Mouse (Mus musculus): ENCODE measurements around the gene Olfr549. TPM values are rescaled to one million over a fixed set of nuclear protein-coding genes. Genes with fewer than 3 reads are reported as not detected.

Olfr549 gene
- polyA plus RNA-seq, 1 experiment: not detected

DNA sequence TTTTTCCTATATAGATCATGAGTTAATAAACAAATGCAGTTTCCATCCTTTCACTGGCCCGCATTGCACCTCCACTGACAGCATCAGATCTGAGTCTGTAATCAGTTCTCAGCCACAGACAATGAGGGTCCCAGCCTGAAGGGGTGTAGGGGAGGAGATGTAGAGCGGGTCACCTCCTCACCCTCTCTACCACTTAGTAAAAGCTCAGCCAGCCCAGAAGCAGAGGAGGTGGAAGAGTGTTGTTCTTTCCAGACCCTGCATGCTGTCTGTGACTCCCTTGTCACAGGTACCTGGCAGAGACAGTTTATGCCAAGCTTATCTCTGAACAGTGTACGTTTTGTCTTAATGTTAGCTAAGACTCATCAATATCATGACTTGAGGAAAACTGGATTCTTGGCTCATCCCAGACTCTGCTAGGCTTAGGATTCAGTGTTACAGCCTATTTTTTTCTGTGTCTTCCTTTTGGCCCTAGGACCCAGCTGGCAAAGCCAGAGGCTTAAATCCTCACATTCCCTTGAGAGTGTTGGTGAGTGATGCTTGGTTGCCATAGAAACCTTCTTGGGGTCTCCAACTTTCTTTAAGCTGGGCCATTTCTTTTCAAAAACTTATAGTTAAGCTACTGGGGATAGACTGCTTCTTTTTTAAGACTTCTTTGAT, 23.6 kb downstream of the Olfr549 start:
- TF ChIP-seq POLR2A (IDR thresholded peaks at IDR 0.05; ENCODE audit: borderline replicate concordance, low read depth, low read length) (no peak), CTCF (IDR thresholded peaks at IDR 0.05; ENCODE audit: low read depth, low read length) (no peak)
- H3K4me3 ChIP-seq (ENCODE audit: insufficient read depth, low read length): no peak overlapping the region
- peaks cover 15% of the 10 kb centered on the region for H3K4me1 ChIP-seq (ENCODE audit: control insufficient read depth, insufficient read depth, low read length)
- H3K27ac ChIP-seq (ENCODE audit: insufficient read depth, low read depth, low read length): no peak overlapping the region

DNA sequence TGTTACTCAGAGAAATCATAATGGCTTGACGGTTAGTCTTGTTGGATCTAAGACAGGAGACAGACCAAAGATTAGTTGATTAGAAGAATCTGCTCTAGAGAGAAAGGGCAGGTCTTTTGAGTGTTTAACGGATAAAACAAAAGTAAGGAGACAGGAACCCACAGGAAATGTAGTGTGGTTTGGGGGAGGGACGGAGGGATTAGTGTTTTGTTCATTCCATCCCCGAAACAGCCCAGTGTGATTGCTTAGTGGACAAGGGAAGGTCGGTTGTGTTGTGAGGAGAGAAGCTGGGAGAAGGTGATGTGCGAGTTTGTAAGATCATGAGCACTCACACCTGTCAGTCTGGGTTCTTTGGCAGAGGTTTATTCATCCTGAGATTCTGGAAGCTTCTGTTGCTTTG, 26.3 kb downstream of the Olfr549 start:
- TF ChIP-seq CTCF (IDR thresholded peaks at IDR 0.05; ENCODE audit: low read depth, low read length): no peak
- no peak overlapping the region for H3K4me3 ChIP-seq (ENCODE audit: insufficient read depth, low read length)
- H3K27ac ChIP-seq (ENCODE audit: insufficient read depth, low read depth, low read length): no peak overlapping the region
- peaks cover 14% of the 10 kb centered on the region for H3K4me1 ChIP-seq (ENCODE audit: control insufficient read depth, insufficient read depth, low read length)

DNA sequence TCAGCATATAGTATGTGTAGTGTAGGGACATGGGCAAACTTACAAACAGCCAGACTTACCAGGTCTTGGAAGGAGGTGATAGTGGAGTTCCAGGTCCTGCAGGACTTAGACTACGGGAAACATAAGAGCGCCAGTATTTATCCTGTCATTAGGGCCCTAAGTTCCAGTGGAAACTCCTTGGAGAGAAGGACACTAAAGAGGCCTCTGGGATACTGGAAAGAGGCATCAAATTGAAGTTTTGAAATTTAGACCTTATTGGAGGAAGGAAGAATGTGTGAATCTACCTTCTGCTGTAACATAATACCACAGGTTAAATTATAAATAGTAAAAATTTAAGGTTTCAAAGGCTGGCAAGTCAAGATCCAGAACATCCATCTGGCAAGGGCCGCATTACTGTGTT, 42.1 kb downstream of the Olfr549 start, which contains the start of gene Olfr551:
TSS of gene Olfr551 (minus strand) at position 101 of the 400 bp plus-strand sequence.
- no peak for TF ChIP-seq CTCF (IDR thresholded peaks at IDR 0.05; ENCODE audit: low read depth, low read length)
- no peak for TF ChIP-seq POLR2A (IDR thresholded peaks at IDR 0.05; ENCODE audit: borderline replicate concordance, low read depth, low read length)
- no peak within 1 kb of the TSS for H3K27ac ChIP-seq (ENCODE audit: insufficient read depth, low read depth, low read length)
- H3K4me1 ChIP-seq (ENCODE audit: control insufficient read depth, insufficient read depth, low read length): 0 out of 2 replicates have a peak, but pooled peaks cover 2% of the 10 kb centered on the region
- H3K4me3 ChIP-seq (ENCODE audit: insufficient read depth, low read length): no peak within 1 kb of the TSS

DNA sequence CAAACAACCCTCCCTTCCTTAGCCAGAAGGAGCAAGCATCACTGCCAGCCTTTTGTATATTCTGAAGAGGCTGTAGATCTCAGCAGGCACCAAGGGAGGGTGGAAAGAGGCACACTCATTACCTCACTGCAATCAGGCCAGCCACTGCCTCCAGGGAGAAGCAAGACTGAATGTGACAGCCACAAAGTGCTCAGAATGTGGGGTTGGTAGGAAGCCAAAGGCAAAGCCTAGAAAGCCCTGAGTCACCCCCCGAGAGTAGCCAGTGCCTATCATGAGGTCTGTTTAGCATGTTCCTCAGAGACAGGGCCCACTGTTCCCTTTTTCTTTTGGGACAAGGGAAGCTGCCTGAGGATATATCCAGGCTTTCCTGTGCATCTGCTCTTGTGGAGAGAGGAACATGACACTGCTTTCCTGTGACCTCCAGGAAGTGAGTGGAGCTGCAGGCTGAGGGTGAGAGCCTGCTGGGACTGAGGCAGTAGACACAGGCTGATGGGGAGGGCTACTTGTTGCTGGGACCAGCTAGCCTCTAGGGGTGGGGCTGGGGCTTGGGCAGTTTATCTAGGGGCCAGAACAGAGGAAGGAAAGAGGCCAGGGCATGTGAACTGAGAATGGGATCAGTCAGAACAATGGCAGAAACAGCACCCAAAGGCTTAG, 47.8 kb downstream of the Olfr549 start, which contains the start of gene Olfr552:
TSS of gene Olfr552 (plus strand) at position 393 of the 654 bp plus-strand sequence.
- Histone ChIP-seq H3K4me1 (ENCODE audit: control insufficient read depth, insufficient read depth, low read length) (peaks cover 12% of the 10 kb centered on the region), H3K4me3 (ENCODE audit: insufficient read depth, low read length) (no peak within 1 kb of the TSS), H3K27ac (ENCODE audit: insufficient read depth, low read depth, low read length) (peak within 1 kb of the TSS; percentile 30)
- no peak for TF ChIP-seq POLR2A (IDR thresholded peaks at IDR 0.05; ENCODE audit: borderline replicate concordance, low read depth, low read length)
- TF ChIP-seq CTCF (IDR thresholded peaks at IDR 0.05; ENCODE audit: low read depth, low read length): no peak

Other genes starting within 250 kb of the Olfr549 start
- 78.4 and 85.5 TPM in 2 replicates for gene Rrm1, start 108.2 kb upstream of the Olfr549 start, polyA plus RNA-seq (2012; ENCODE audit: insufficient read depth, insufficient read length, missing spikeins)
- not detected in 2 replicates for gene Olfr543, start 68.2 kb upstream of the Olfr549 start, polyA plus RNA-seq (2012; ENCODE audit: insufficient read depth, insufficient read length, missing spikeins)
- gene Olfr544, start 61.6 kb upstream of the Olfr549 start, polyA plus RNA-seq (2012; ENCODE audit: insufficient read depth, insufficient read length, missing spikeins): not detected in 2 replicates
- not detected in 2 replicates for gene Olfr545, start 50.3 kb upstream of the Olfr549 start, polyA plus RNA-seq (2012; ENCODE audit: insufficient read depth, insufficient read length, missing spikeins)
- gene Olfr547, start 15.1 kb upstream of the Olfr549 start, polyA plus RNA-seq (2012; ENCODE audit: insufficient read depth, insufficient read length, missing spikeins): not detected in 2 replicates
- not detected in 2 replicates for gene Olfr548-ps1, start 9.0 kb upstream of the Olfr549 start, polyA plus RNA-seq (2012; ENCODE audit: insufficient read depth, insufficient read length, missing spikeins)
- 38.1 and 42.5 TPM in 2 replicates for gene Trim21, start 15.6 kb downstream of the Olfr549 start, polyA plus RNA-seq (2012; ENCODE audit: insufficient read depth, insufficient read length, missing spikeins)
- not detected in 2 replicates for gene Olfr550, start 21.6 kb downstream of the Olfr549 start, polyA plus RNA-seq (2012; ENCODE audit: insufficient read depth, insufficient read length, missing spikeins)
- not detected in 2 replicates for gene Olfr551, start 42.0 kb downstream of the Olfr549 start, polyA plus RNA-seq (2012; ENCODE audit: insufficient read depth, insufficient read length, missing spikeins)
- gene Olfr552, start 47.9 kb downstream of the Olfr549 start, polyA plus RNA-seq (2012; ENCODE audit: insufficient read depth, insufficient read length, missing spikeins): not detected in 2 replicates
- not detected in 2 replicates for gene Olfr553, start 68.3 kb downstream of the Olfr549 start, polyA plus RNA-seq (2012; ENCODE audit: insufficient read depth, insufficient read length, missing spikeins)
- not detected in 2 replicates for gene Olfr554, start 88.6 kb downstream of the Olfr549 start, polyA plus RNA-seq (2012; ENCODE audit: insufficient read depth, insufficient read length, missing spikeins)
- not detected in 2 replicates for gene Olfr555, start 109.0 kb downstream of the Olfr549 start, polyA plus RNA-seq (2012; ENCODE audit: insufficient read depth, insufficient read length, missing spikeins)
- not detected in 2 replicates for gene Olfr556, start 115.0 kb downstream of the Olfr549 start, polyA plus RNA-seq (2012; ENCODE audit: insufficient read depth, insufficient read length, missing spikeins)
- 9.3 and 10.5 TPM in 2 replicates for gene Trim68, start 137.5 kb downstream of the Olfr549 start, polyA plus RNA-seq (2012; ENCODE audit: insufficient read depth, insufficient read length, missing spikeins)
- not detected in 2 replicates for gene Olfr557, start 146.0 kb downstream of the Olfr549 start, polyA plus RNA-seq (2012; ENCODE audit: insufficient read depth, insufficient read length, missing spikeins)
- not detected in 2 replicates for gene Olfr558, start 152.3 kb downstream of the Olfr549 start, polyA plus RNA-seq (2012; ENCODE audit: insufficient read depth, insufficient read length, missing spikeins)
- not detected in 2 replicates for gene Olfr33, start 169.2 kb downstream of the Olfr549 start, polyA plus RNA-seq (2012; ENCODE audit: insufficient read depth, insufficient read length, missing spikeins)
- not detected in 2 replicates for gene Olfr559, start 177.6 kb downstream of the Olfr549 start, polyA plus RNA-seq (2012; ENCODE audit: insufficient read depth, insufficient read length, missing spikeins)
- gene Olfr560, start 209.5 kb downstream of the Olfr549 start, polyA plus RNA-seq (2012; ENCODE audit: insufficient read depth, insufficient read length, missing spikeins): not detected in 2 replicates
- not detected in 2 replicates for gene Olfr78, start 209.6 kb downstream of the Olfr549 start, polyA plus RNA-seq (2012; ENCODE audit: insufficient read depth, insufficient read length, missing spikeins)
- gene Olfr561, start 221.4 kb downstream of the Olfr549 start, polyA plus RNA-seq (2012; ENCODE audit: insufficient read depth, insufficient read length, missing spikeins): not detected in 2 replicates